Mouse (Mus musculus) spleen, adult 2 months (tissue): ENCODE measurements around the gene BC051019. TPM values are rescaled to one million over a fixed set of nuclear protein-coding genes. Genes with fewer than 3 reads are reported as not detected.

Source experiments
- DNase-seq, 2 experiments: peaks; one replicate each; pipeline versions ENCODE4 v3.0.0 to v3.0.0-alpha.2; 2012 to 2021; ENCODE audit warnings: low spot score in 2 of 2, low read depth in 1 of 2
- H3K27ac ChIP-seq: fragments of 200-500 bp; 2 replicates; pipeline ENCODE4 v1.5.1; 2012; ENCODE audit warnings: low read length, inconsistent platforms; ENCODE audit not compliant: insufficient read depth
- H3K27me3 ChIP-seq: fragments of 200-500 bp; 2 replicates; pipeline ENCODE4 v1.6.1; 2012; ENCODE audit warnings: mild to moderate bottlenecking, moderate library complexity, low read length, inconsistent platforms; ENCODE audit not compliant: control insufficient read depth, insufficient read depth
- H3K36me3 ChIP-seq: fragments of 200-500 bp; 2 replicates; pipeline ENCODE4 v1.6.1; 2012; ENCODE audit warnings: mild to moderate bottlenecking, low read length, inconsistent platforms; ENCODE audit not compliant: control insufficient read depth, insufficient read depth
- H3K4me1 ChIP-seq: fragments of 200-500 bp; 2 replicates; pipeline ENCODE4 v1.6.1; 2011; ENCODE audit warnings: inconsistent platforms; ENCODE audit not compliant: control insufficient read depth, insufficient read depth, insufficient read length
- H3K4me3 ChIP-seq: fragments of 200-500 bp; 2 replicates; pipeline ENCODE4 v1.5.1; 2011; ENCODE audit warnings: mild to moderate bottlenecking, inconsistent platforms; ENCODE audit not compliant: insufficient read depth, insufficient read length; ENCODE audit errors: extremely low read depth
- CTCF ChIP-seq: fragments of 200-500 bp; IDR thresholded peaks from 2 replicates; pipeline ENCODE4 v1.5.1; 2011; ENCODE audit warnings: mild to moderate bottlenecking, inconsistent platforms; ENCODE audit not compliant: insufficient read depth, insufficient read length, insufficient replicate concordance; ENCODE audit errors: extremely low read depth
- POLR2A ChIP-seq: fragments of 200-500 bp; IDR thresholded peaks from 2 replicates; pipeline ENCODE4 v1.6.1; 2011; ENCODE audit warnings: low read depth, low read length, inconsistent platforms
- WGBS: fragments of 180-500 bp; shearing (Covaris S2); methylation state at CpG from one replicate; pipeline ENCODE4 v1.1.7; 2018; 5-methylcytosine and 5-hydroxymethylcytosine counted together
- polyA plus RNA-seq: library from polyadenylated mRNA; depleted of rRNA; stranded (reverse); fragments of >200 nt; gene quantifications from 2 replicates; pipeline ENCODE4 v1.2.3, GENCODE M21; 2012; rRNA removed

BC051019 gene
- polyA plus RNA-seq, 1 experiment, result 0.15 TPM

DNA sequence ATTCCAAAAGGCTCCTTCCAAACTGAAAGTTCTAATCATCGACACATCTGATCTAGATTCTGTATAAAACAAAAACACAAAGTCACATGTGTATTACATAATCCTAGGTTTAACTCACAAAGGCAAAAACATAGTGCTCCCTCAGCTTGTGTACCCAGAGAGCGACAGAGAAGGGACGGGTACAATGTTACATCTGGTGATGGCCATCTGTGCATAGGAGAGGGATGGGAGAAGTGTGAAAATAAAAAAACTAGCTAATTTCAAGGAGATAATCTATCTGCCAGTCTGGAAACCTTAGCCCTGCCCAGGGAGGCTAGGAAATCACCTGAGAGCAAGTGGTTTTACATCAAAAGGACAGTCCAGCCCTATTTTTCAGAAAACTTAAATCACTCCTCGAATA, 61.0 kb downstream of the BC051019 start:
- no peak overlapping the region for H3K27ac ChIP-seq
- no peaks in the 10 kb centered on the region for H3K36me3 ChIP-seq
- no peak overlapping the region for H3K4me3 ChIP-seq
- H3K27me3 ChIP-seq, result no peaks in the 10 kb centered on the region
- TF ChIP-seq POLR2A (no peak), CTCF (no peak)
- no peaks in the 10 kb centered on the region for H3K4me1 ChIP-seq
- WGBS, result 86% methylated on average over 4 of the region's 4 CpGs
- no peak for DNase-seq

Other genes starting within 250 kb of the BC051019 start
- 0.06 and 0.08 TPM in 2 replicates for gene Trim66, start 215.7 kb downstream of the BC051019 start, polyA plus RNA-seq
- gene Rpl27a, start 204.7 kb downstream of the BC051019 start, polyA plus RNA-seq, result 448 and 545 TPM in 2 replicates
- gene St5, start 20.2 kb downstream of the BC051019 start, polyA plus RNA-seq, result 29.9 and 34.6 TPM in 2 replicates
- gene Akip1, start 20.2 kb downstream of the BC051019 start, polyA plus RNA-seq, result 6.9 and 9.0 TPM in 2 replicates
- 0.16 and 0.23 TPM in 2 replicates for gene Ascl3, start 7.9 kb upstream of the BC051019 start, polyA plus RNA-seq
- 18.3 and 24.5 TPM in 2 replicates for gene Tmem9b, start 29.0 kb upstream of the BC051019 start, polyA plus RNA-seq
- gene Nrip3, start 58.2 kb upstream of the BC051019 start, polyA plus RNA-seq, result 0.38 and 0.67 TPM in 2 replicates
- gene Scube2, start 141.8 kb upstream of the BC051019 start, polyA plus RNA-seq, result 0.21 and 0.22 TPM in 2 replicates
- 49.8 and 57.1 TPM in 2 replicates for gene Dennd5a, start 236.6 kb upstream of the BC051019 start, polyA plus RNA-seq